Mouse (Mus musculus): ENCODE measurements at regions not wholly inside any gene's neighbourhood (a gene's known extent, or its start where the extent isn't known, plus 50 kb on each side); places are given as distances from the start of the nearest gene placed in this dataset.
A peak's percentile ranks its signal among the peaks of the same experiment; 100 is the strongest.

- no peak for DNase-seq
Measured at GRCm38 (mm10) chr2:21044007-21044406, 75.3 kb upstream of the Arhgap21 start.

- no peak for DNase-seq
Measured at GRCm38 (mm10) chr2:21043302-21043701, 74.6 kb upstream of the Arhgap21 start.

- no peak for DNase-seq
Measured at GRCm38 (mm10) chr2:21037607-21038006, 68.9 kb upstream of the Arhgap21 start.

- DNase-seq = no peak
Measured at GRCm38 (mm10) chr2:21037181-21037580, 68.5 kb upstream of the Arhgap21 start.

GRCm38 (mm10) chr2:21035884-21036648 lies 67.4 kb upstream of the Arhgap21 start:
- DNase-seq = no peak

- DNase-seq = no peak
Measured at GRCm38 (mm10) chr2:21034651-21035050, 66.0 kb upstream of the Arhgap21 start.

- no peak for DNase-seq
Measured at GRCm38 (mm10) chr2:21030650-21031049, 62.0 kb upstream of the Arhgap21 start.

GRCm38 (mm10) chr2:21029391-21030010 lies 60.8 kb upstream of the Arhgap21 start:
- DNase-seq = no peak

GRCm38 (mm10) chr2:21028605-21029004 lies 59.9 kb upstream of the Arhgap21 start:
- DNase-seq = peak in 1 of 2 experiments; percentile 20

- DNase-seq = no peak
Measured at GRCm38 (mm10) chr2:21018535-21018934, 49.9 kb upstream of the Arhgap21 start.

Data from cerebellum, adult 18-20 months (tissue).